Mouse (Mus musculus): Measurements from ENCODE around the gene Slc52a3. TPM values are rescaled to one million over a fixed set of nuclear protein-coding genes. Genes with fewer than 3 reads are reported as not detected.
A peak's percentile ranks its signal among the peaks of the same experiment; 100 is the strongest.

The Slc52a3 gene
- polyA plus RNA-seq (2015; fragmentation: Nextera tagmentation; extraction: Ambion mirVana), result 13.3 and 16.3 TPM in 2 replicates

GRCm38 (mm10) chr2:151996229-151997189, at the start of gene Slc52a3:
Gene Slc52a3, plus strand, starts transcription at chr2:151996511.
- WGBS, result 8% methylated on average over 35 of the region's 35 CpGs
- H3K9ac ChIP-seq, result no peak within 1 kb of the TSS
- H3K4me1 ChIP-seq, result peaks cover 64% of the 10 kb centered on the region
- no peak; the same call in 1 of the 2 replicates for ATAC-seq (replicated peaks; ENCODE audit: low FRiP score)
- peak within 1 kb of the TSS; percentile 51 for H3K4me2 ChIP-seq
- peak within 1 kb of the TSS; percentile 32 for H3K4me3 ChIP-seq (replicated peaks)
- no peaks in the 10 kb centered on the region for H3K9me3 ChIP-seq (replicated peaks)
- H3K36me3 ChIP-seq, result no peaks in the 10 kb centered on the region
- H3K27me3 ChIP-seq, result peaks cover 63% of the 10 kb centered on the region
- H3K27ac ChIP-seq, result no peak within 1 kb of the TSS

- H3K4me2 ChIP-seq, result no peak overlapping the region
- WGBS, result 91% methylated on average over 2 of the region's 2 CpGs
- no peaks in the 10 kb centered on the region for H3K36me3 ChIP-seq
- no peaks in the 10 kb centered on the region for H3K27me3 ChIP-seq
- no peak overlapping the region for H3K9ac ChIP-seq
- no peak for ATAC-seq (replicated peaks; ENCODE audit: low FRiP score)
- no peaks in the 10 kb centered on the region for H3K9me3 ChIP-seq (replicated peaks)
- no peaks in the 10 kb centered on the region for H3K4me1 ChIP-seq
- no peak overlapping the region for H3K27ac ChIP-seq
- no peak overlapping the region for H3K4me3 ChIP-seq (replicated peaks)
Measured at GRCm38 (mm10) chr2:151947617-151948016, 48.7 kb upstream of the Slc52a3 start.

- H3K4me1 ChIP-seq, result no peaks in the 10 kb centered on the region
- H3K36me3 ChIP-seq, result no peaks in the 10 kb centered on the region
- no peak overlapping the region for H3K4me3 ChIP-seq (replicated peaks)
- ATAC-seq (replicated peaks; ENCODE audit: low FRiP score), result no peak
- no peaks in the 10 kb centered on the region for H3K27me3 ChIP-seq
- 81% methylated on average over 7 of the region's 7 CpGs for WGBS
- no peaks in the 10 kb centered on the region for H3K9me3 ChIP-seq (replicated peaks)
- no peak overlapping the region for H3K9ac ChIP-seq
- H3K4me2 ChIP-seq, result no peak overlapping the region
- no peak overlapping the region for H3K27ac ChIP-seq
Measured at GRCm38 (mm10) chr2:151948311-151948710, 48.0 kb upstream of the Slc52a3 start.

GRCm38 (mm10) chr2:151949082-151949774, 47.1 kb upstream of the Slc52a3 start:
- no peak for ATAC-seq (replicated peaks; ENCODE audit: low FRiP score)
- Histone ChIP-seq H3K4me3 (replicated peaks) (no peak overlapping the region), H3K27me3 (no peaks in the 10 kb centered on the region), H3K36me3 (no peaks in the 10 kb centered on the region), H3K4me1 (no peaks in the 10 kb centered on the region), H3K9ac (no peak overlapping the region), H3K9me3 (replicated peaks) (no peaks in the 10 kb centered on the region), H3K4me2 (no peak overlapping the region), H3K27ac (no peak overlapping the region)
- WGBS, result 80% methylated on average over 2 of the region's 2 CpGs

- H3K4me3 ChIP-seq (replicated peaks), result no peak overlapping the region
- 87% methylated on average over 8 of the region's 8 CpGs for WGBS
- H3K27me3 ChIP-seq, result no peaks in the 10 kb centered on the region
- no peak overlapping the region for H3K9ac ChIP-seq
- H3K9me3 ChIP-seq (replicated peaks), result no peaks in the 10 kb centered on the region
- H3K4me2 ChIP-seq, result no peak overlapping the region
- no peaks in the 10 kb centered on the region for H3K4me1 ChIP-seq
- no peaks in the 10 kb centered on the region for H3K36me3 ChIP-seq
- ATAC-seq (replicated peaks; ENCODE audit: low FRiP score), result no peak
- no peak overlapping the region for H3K27ac ChIP-seq
Measured at GRCm38 (mm10) chr2:151953665-151954064, 42.6 kb upstream of the Slc52a3 start.

- H3K27ac ChIP-seq, result no peak overlapping the region
- H3K4me1 ChIP-seq, result peaks cover 24% of the 10 kb centered on the region
- H3K9ac ChIP-seq, result no peak overlapping the region
- no peaks in the 10 kb centered on the region for H3K27me3 ChIP-seq
- H3K4me2 ChIP-seq, result no peak overlapping the region
- no peaks in the 10 kb centered on the region for H3K9me3 ChIP-seq (replicated peaks)
- H3K4me3 ChIP-seq (replicated peaks), result no peak overlapping the region
- WGBS, result 76% methylated on average over 4 of the region's 4 CpGs
- no peaks in the 10 kb centered on the region for H3K36me3 ChIP-seq
- ATAC-seq (replicated peaks; ENCODE audit: low FRiP score), result no peak
Measured at GRCm38 (mm10) chr2:151956500-151957137, 39.7 kb upstream of the Slc52a3 start.

- no peaks in the 10 kb centered on the region for H3K36me3 ChIP-seq
- H3K4me2 ChIP-seq, result no peak overlapping the region
- H3K27me3 ChIP-seq, result no peaks in the 10 kb centered on the region
- no peak overlapping the region for H3K27ac ChIP-seq
- peaks cover 42% of the 10 kb centered on the region for H3K4me1 ChIP-seq
- WGBS, result 22% methylated on average over 5 of the region's 5 CpGs
- no peak overlapping the region for H3K4me3 ChIP-seq (replicated peaks)
- no peaks in the 10 kb centered on the region for H3K9me3 ChIP-seq (replicated peaks)
- H3K9ac ChIP-seq, result no peak overlapping the region
- ATAC-seq (replicated peaks; ENCODE audit: low FRiP score), result peak; percentile 48; the same call in 1 of the 2 replicates
Measured at GRCm38 (mm10) chr2:151959274-151959673, 37.0 kb upstream of the Slc52a3 start.

GRCm38 (mm10) chr2:151961284-151962196, 34.8 kb upstream of the Slc52a3 start:
- H3K9ac ChIP-seq, result no peak overlapping the region
- no peak for ATAC-seq (replicated peaks; ENCODE audit: low FRiP score)
- 0 out of 2 replicates have a peak overlapping the region, but pooled peaks have one; percentile 28 for H3K27ac ChIP-seq
- H3K9me3 ChIP-seq (replicated peaks), result no peaks in the 10 kb centered on the region
- no peak overlapping the region for H3K4me2 ChIP-seq
- 62% methylated on average over 9 of the region's 9 CpGs for WGBS
- H3K27me3 ChIP-seq, result no peaks in the 10 kb centered on the region
- peaks cover 44% of the 10 kb centered on the region for H3K4me1 ChIP-seq
- no peaks in the 10 kb centered on the region for H3K36me3 ChIP-seq
- no peak overlapping the region for H3K4me3 ChIP-seq (replicated peaks)

GRCm38 (mm10) chr2:151962474-151962873, 33.8 kb upstream of the Slc52a3 start:
- no peak overlapping the region for H3K9ac ChIP-seq
- H3K4me1 ChIP-seq, result peaks cover 51% of the 10 kb centered on the region
- H3K27ac ChIP-seq, result no peak overlapping the region
- WGBS, result 71% methylated on average over 10 of the region's 10 CpGs
- H3K27me3 ChIP-seq, result no peaks in the 10 kb centered on the region
- ATAC-seq (replicated peaks; ENCODE audit: low FRiP score), result no peak
- H3K4me3 ChIP-seq (replicated peaks), result no peak overlapping the region
- no peaks in the 10 kb centered on the region for H3K9me3 ChIP-seq (replicated peaks)
- H3K4me2 ChIP-seq, result no peak overlapping the region
- no peaks in the 10 kb centered on the region for H3K36me3 ChIP-seq

GRCm38 (mm10) chr2:151963319-151963718, 33.0 kb upstream of the Slc52a3 start:
- no peak overlapping the region for H3K4me2 ChIP-seq
- no peak overlapping the region for H3K27ac ChIP-seq
- no peak overlapping the region for H3K4me3 ChIP-seq (replicated peaks)
- no peaks in the 10 kb centered on the region for H3K9me3 ChIP-seq (replicated peaks)
- no peak for ATAC-seq (replicated peaks; ENCODE audit: low FRiP score)
- H3K27me3 ChIP-seq, result no peaks in the 10 kb centered on the region
- H3K9ac ChIP-seq, result no peak overlapping the region
- 87% methylated on average over 5 of the region's 5 CpGs for WGBS
- 0 out of 2 replicates have a peak, but pooled peaks cover 7% of the 10 kb centered on the region for H3K36me3 ChIP-seq
- H3K4me1 ChIP-seq, result peaks cover 58% of the 10 kb centered on the region

GRCm38 (mm10) chr2:151964052-151964451, 32.3 kb upstream of the Slc52a3 start:
- no peak overlapping the region for H3K4me2 ChIP-seq
- no peaks in the 10 kb centered on the region for H3K9me3 ChIP-seq (replicated peaks)
- no peak overlapping the region for H3K4me3 ChIP-seq (replicated peaks)
- H3K9ac ChIP-seq, result no peak overlapping the region
- 7% methylated on average over 9 of the region's 9 CpGs for WGBS
- peaks cover 63% of the 10 kb centered on the region for H3K4me1 ChIP-seq
- H3K27ac ChIP-seq, result 0 out of 2 replicates have a peak overlapping the region, but pooled peaks have one; percentile 11
- ATAC-seq (replicated peaks; ENCODE audit: low FRiP score), result peak; percentile 19; the same call in 1 of the 2 replicates
- H3K36me3 ChIP-seq, result peaks cover 12% of the 10 kb centered on the region
- no peaks in the 10 kb centered on the region for H3K27me3 ChIP-seq
